Mouse (Mus musculus): Measurements from ENCODE around the gene Ghsr. TPM values are rescaled to one million over a fixed set of nuclear protein-coding genes. Genes with fewer than 3 reads are reported as not detected.

The Ghsr gene
- not detected for total RNA-seq (2018; cell fraction: chromatin; rRNA removed)
- not detected for total RNA-seq (2018; cell fraction: cytosol; rRNA removed)
- not detected for total RNA-seq (2018; cell fraction: nucleus; rRNA removed)
- polyA plus RNA-seq (2018), result not detected in 3 replicates

- Histone ChIP-seq H3K79me2 (ENCODE audit: inconsistent target) (no peaks in the 10 kb centered on the region), H3K4me3 (ENCODE audit: inconsistent target) (no peak within 1 kb of the TSS), H3K36me3 (ENCODE audit: inconsistent target) (no peaks in the 10 kb centered on the region), H3K27ac (no peak within 1 kb of the TSS)
- WGBS (ENCODE audit: missing documents), result 3% methylated on average over 19 of the region's 19 CpGs
Measured at GRCm38 (mm10) chr3:27371276-27371621, at the start of gene Ghsr. Ghsr (plus strand) TSS chr3:27371351.

DNA sequence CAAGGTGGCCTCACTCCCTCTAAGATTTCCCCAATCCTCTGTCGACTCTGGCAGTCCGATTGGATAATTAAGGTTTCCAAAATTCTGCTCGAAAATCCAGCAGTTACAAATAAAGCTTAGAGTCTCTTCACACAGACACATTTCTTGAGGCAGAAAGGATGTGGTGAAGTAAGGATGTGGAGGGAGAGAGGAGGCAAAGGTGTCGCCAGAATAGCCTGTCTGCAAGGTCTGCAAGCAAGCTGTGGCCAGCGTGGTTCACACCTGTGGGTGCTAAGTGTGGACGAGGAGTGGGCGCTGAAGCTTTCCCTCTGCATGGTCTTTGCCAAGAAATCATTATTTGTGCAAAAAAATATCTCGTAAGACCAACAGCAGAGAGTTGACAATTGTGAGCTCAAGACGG lies 48.6 kb upstream of the Ghsr start:
- no peaks in the 10 kb centered on the region for H3K79me2 ChIP-seq (ENCODE audit: inconsistent target)
- no peak overlapping the region for H3K4me3 ChIP-seq (ENCODE audit: inconsistent target)
- H3K27ac ChIP-seq, result no peak overlapping the region
- H3K36me3 ChIP-seq (ENCODE audit: inconsistent target), result peaks cover 13% of the 10 kb centered on the region; the same call in 1 of the 2 replicates
- WGBS (ENCODE audit: missing documents), result 76% methylated on average over 9 of the region's 9 CpGs

GRCm38 (mm10) chr3:27323551-27323950 lies 47.6 kb upstream of the Ghsr start:
- no peak overlapping the region for H3K4me3 ChIP-seq (ENCODE audit: inconsistent target)
- peaks cover 22% of the 10 kb centered on the region for H3K36me3 ChIP-seq (ENCODE audit: inconsistent target)
- WGBS (ENCODE audit: missing documents), result 91% methylated on average over 5 of the region's 5 CpGs
- no peaks in the 10 kb centered on the region for H3K79me2 ChIP-seq (ENCODE audit: inconsistent target)
- no peak overlapping the region for H3K27ac ChIP-seq

DNA sequence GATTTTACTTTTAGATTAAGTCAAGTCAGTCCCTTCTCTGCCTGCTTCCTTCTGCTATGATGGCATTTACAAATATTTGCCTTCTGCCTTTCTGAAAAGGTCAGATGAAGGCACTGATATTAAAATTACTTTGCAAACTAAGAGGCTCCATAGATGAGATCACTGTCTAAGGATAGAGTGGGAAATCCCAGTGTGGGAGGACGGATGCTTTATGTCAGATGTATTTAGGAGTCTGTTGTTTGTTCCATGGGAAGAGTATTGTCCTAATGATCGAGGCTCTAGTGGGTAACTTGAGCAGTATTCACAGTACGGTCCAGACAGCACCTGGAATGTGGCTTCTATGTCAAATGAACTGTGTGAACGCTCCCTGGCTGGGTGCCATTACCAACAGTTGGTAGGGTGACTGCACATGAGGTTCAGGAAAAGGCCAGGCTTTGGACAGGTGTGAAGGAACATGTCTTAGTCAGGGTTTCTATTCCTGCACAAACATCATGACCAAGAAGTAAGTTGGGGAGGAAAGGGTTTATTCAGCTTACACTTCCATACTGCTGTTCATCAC lies 44.4 kb upstream of the Ghsr start:
- H3K4me3 ChIP-seq (ENCODE audit: inconsistent target), result no peak overlapping the region
- H3K27ac ChIP-seq, result no peak overlapping the region
- peaks cover 44% of the 10 kb centered on the region for H3K36me3 ChIP-seq (ENCODE audit: inconsistent target)
- no peaks in the 10 kb centered on the region for H3K79me2 ChIP-seq (ENCODE audit: inconsistent target)
- 95% methylated on average over 4 of the region's 4 CpGs for WGBS (ENCODE audit: missing documents)

- Histone ChIP-seq H3K4me3 (ENCODE audit: inconsistent target) (no peak overlapping the region), H3K79me2 (ENCODE audit: inconsistent target) (no peaks in the 10 kb centered on the region), H3K27ac (no peak overlapping the region), H3K36me3 (ENCODE audit: inconsistent target) (peaks cover 68% of the 10 kb centered on the region)
- 37% methylated on average over 4 of the region's 5 CpGs for WGBS (ENCODE audit: missing documents)
Measured at GRCm38 (mm10) chr3:27330706-27331105, 40.4 kb upstream of the Ghsr start.

- Histone ChIP-seq H3K4me3 (ENCODE audit: inconsistent target) (no peak overlapping the region), H3K36me3 (ENCODE audit: inconsistent target) (peaks cover 27% of the 10 kb centered on the region), H3K79me2 (ENCODE audit: inconsistent target) (no peaks in the 10 kb centered on the region), H3K27ac (no peak overlapping the region)
- WGBS (ENCODE audit: missing documents), result 26% methylated on average over 6 of the region's 6 CpGs
Measured at GRCm38 (mm10) chr3:27338437-27338836, 32.7 kb upstream of the Ghsr start.

- WGBS (ENCODE audit: missing documents), result 90% methylated on average over 3 of the region's 3 CpGs
- Histone ChIP-seq H3K27ac (no peak overlapping the region), H3K4me3 (ENCODE audit: inconsistent target) (no peak overlapping the region), H3K79me2 (ENCODE audit: inconsistent target) (no peaks in the 10 kb centered on the region), H3K36me3 (ENCODE audit: inconsistent target) (peaks cover 23% of the 10 kb centered on the region)
Measured at GRCm38 (mm10) chr3:27338887-27339286, 32.3 kb upstream of the Ghsr start.

GRCm38 (mm10) chr3:27340757-27341156 lies 30.4 kb upstream of the Ghsr start:
- 98% methylated on average over 4 of the region's 5 CpGs for WGBS (ENCODE audit: missing documents)
- peaks cover 7% of the 10 kb centered on the region for H3K36me3 ChIP-seq (ENCODE audit: inconsistent target)
- no peak overlapping the region for H3K27ac ChIP-seq
- no peak overlapping the region for H3K4me3 ChIP-seq (ENCODE audit: inconsistent target)
- H3K79me2 ChIP-seq (ENCODE audit: inconsistent target), result no peaks in the 10 kb centered on the region

DNA sequence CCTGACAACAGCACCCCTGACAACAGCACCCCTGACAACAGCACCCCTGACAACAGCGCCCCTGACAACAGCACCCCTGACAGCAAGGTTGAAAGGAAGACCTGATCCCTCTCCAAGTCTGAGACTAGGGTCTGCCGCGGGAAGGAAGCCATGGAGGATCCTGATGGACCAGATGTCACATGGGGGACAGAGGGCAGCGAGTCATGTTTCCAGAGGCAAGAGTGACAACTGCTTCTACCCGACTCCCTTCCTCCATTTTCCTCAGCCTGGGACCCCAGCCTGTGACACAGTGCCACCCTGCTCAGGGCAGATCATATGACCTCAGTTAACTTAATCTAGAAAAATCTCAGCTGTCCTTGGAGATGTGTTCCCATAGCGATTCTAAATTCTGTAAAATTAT lies 28.7 kb upstream of the Ghsr start:
- 71% methylated on average over 6 of the region's 6 CpGs for WGBS (ENCODE audit: missing documents)
- Histone ChIP-seq H3K4me3 (ENCODE audit: inconsistent target) (no peak overlapping the region), H3K79me2 (ENCODE audit: inconsistent target) (no peaks in the 10 kb centered on the region), H3K27ac (no peak overlapping the region), H3K36me3 (ENCODE audit: inconsistent target) (no peaks in the 10 kb centered on the region)

DNA sequence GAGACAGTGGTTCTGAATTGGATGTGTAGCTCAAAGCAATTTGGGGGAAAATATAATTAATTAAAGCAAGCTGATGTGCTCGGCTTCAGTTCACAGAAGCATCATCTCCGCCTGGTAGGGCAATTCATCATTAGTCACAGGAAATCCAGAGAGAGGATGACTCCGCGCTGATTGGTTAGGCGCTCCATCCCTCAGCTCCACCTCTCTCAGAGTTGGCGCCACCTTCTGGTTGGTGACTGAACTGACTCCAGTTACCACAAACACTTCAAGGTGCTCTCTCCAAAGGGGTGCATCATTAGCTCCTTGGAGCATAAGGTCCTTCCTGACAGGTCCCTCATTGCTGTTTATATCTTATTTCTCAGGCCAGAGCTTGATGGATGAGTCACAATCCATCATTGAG lies 25.6 kb upstream of the Ghsr start:
- H3K36me3 ChIP-seq (ENCODE audit: inconsistent target), result no peaks in the 10 kb centered on the region
- 15% methylated on average over 6 of the region's 6 CpGs for WGBS (ENCODE audit: missing documents)
- H3K79me2 ChIP-seq (ENCODE audit: inconsistent target), result no peaks in the 10 kb centered on the region
- H3K4me3 ChIP-seq (ENCODE audit: inconsistent target), result no peak overlapping the region
- no peak overlapping the region for H3K27ac ChIP-seq

GRCm38 (mm10) chr3:27348462-27348861 lies 22.7 kb upstream of the Ghsr start:
- Histone ChIP-seq H3K36me3 (ENCODE audit: inconsistent target) (no peaks in the 10 kb centered on the region), H3K4me3 (ENCODE audit: inconsistent target) (no peak overlapping the region), H3K27ac (no peak overlapping the region), H3K79me2 (ENCODE audit: inconsistent target) (no peaks in the 10 kb centered on the region)
- WGBS (ENCODE audit: missing documents), result 91% methylated on average over 5 of the region's 5 CpGs

- H3K79me2 ChIP-seq (ENCODE audit: inconsistent target), result no peaks in the 10 kb centered on the region
- H3K36me3 ChIP-seq (ENCODE audit: inconsistent target), result no peaks in the 10 kb centered on the region
- H3K27ac ChIP-seq, result no peak overlapping the region
- no peak overlapping the region for H3K4me3 ChIP-seq (ENCODE audit: inconsistent target)
- 80% methylated on average over 9 of the region's 9 CpGs for WGBS (ENCODE audit: missing documents)
Measured at GRCm38 (mm10) chr3:27351105-27351504, 20.0 kb upstream of the Ghsr start.

DNA sequence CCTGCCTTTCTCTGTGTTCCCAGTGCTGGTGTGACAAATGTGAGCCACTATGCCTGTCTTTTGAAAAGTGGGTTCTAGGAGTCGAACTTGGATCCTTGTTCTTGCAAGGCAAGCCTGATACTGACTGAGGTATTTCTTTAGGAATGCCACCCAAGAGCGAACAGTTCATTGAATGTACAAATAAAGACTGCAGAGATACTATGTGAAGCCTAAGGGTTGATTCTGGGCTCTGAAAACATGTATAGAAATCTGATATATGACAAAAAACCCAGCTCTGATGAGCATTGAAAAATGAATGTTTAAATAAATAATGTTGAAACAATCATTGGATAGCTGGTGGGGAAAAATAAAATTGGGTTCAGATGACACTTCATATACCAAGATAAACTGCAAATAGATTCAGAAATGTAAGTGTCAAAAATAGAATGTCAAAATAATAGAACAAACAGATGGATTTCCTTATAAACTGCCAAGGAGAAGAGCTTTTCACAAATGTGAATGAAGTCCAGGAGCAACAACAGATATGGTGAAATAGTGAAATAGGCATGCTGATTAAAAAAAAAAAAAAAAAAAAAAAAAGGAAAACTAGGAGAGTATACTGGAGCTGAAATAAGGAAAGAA lies 11.9 kb upstream of the Ghsr start:
- H3K27ac ChIP-seq, result no peak overlapping the region
- WGBS (ENCODE audit: missing documents), result 97% methylated on average over 2 of the region's 2 CpGs
- no peaks in the 10 kb centered on the region for H3K36me3 ChIP-seq (ENCODE audit: inconsistent target)

GRCm38 (mm10) chr3:27370125-27370524 lies 1.0 kb upstream of the Ghsr start:
- Histone ChIP-seq H3K27ac (no peak overlapping the region), H3K36me3 (ENCODE audit: inconsistent target) (no peaks in the 10 kb centered on the region), H3K4me3 (ENCODE audit: inconsistent target) (no peak overlapping the region), H3K79me2 (ENCODE audit: inconsistent target) (no peaks in the 10 kb centered on the region)
- WGBS (ENCODE audit: missing documents), result 11% methylated on average over 10 of the region's 10 CpGs

More for the DNA sequence above, 11.9 kb upstream of the Ghsr start:
- H3K79me2 ChIP-seq (ENCODE audit: inconsistent target), result no peaks in the 10 kb centered on the region
- H3K4me3 ChIP-seq (ENCODE audit: inconsistent target), result no peak overlapping the region

DNA sequence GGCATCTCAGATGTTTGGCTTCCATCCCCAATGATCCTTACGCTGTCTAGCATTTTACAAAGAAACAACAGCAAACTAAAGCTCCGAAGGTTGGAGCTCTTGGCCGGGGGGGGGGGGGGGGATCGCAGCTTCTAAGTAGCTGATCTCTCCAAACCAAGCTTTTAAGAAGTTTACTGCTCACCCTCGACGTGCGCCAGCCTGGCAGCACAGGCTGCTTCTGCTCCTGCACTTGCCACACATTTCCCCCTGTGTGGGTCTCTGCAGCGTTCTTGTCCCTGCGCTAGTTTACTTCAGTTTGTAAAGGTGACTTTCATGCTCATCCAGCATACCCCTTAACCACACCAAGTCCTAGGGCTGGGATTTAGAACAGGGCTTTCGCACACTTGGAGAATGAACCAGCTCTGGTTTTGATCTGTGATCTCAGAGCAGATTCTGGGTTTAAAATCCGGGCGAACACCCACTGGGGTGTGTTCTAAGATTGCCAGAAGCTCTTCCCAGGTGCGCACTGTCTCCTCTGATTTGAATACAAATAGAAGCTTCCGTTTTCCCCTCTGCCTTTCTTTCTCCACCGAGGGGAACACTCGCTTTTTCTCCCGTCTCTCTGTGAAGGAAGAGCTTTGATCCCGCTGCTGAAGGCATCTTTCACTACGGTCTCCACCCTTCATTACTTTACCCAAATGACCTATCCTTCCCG lies 422 bp upstream of the Ghsr start:
- H3K36me3 ChIP-seq (ENCODE audit: inconsistent target), result no peaks in the 10 kb centered on the region
- H3K4me3 ChIP-seq (ENCODE audit: inconsistent target), result no peak overlapping the region
- WGBS (ENCODE audit: missing documents), result 11% methylated on average over 19 of the region's 20 CpGs
- no peak overlapping the region for H3K27ac ChIP-seq
- no peaks in the 10 kb centered on the region for H3K79me2 ChIP-seq (ENCODE audit: inconsistent target)

All from macrophage (primary cell).